Mouse (Mus musculus) thymus, adult 2 months (tissue): ENCODE data around the gene Gm44973.

Experiments used
- CTCF ChIP-seq: fragments of 200-500 bp; IDR thresholded peaks from 2 replicates; pipeline ENCODE4 v1.5.1; 2012; ENCODE audit warnings: mild to moderate bottlenecking, control low read depth, low read length, moderate library complexity, borderline replicate concordance; ENCODE audit not compliant: control insufficient read depth, poor library complexity, insufficient read depth; ENCODE audit errors: extremely low read depth
- POLR2A ChIP-seq: fragments of 200-500 bp; IDR thresholded peaks from 2 replicates; pipeline ENCODE4 v1.6.1; 2012; ENCODE audit warnings: mild to moderate bottlenecking, low read length, control low read depth, moderate library complexity; ENCODE audit not compliant: control insufficient read depth, poor library complexity, insufficient read depth; ENCODE audit errors: extremely low read depth

GRCm38 (mm10) chr7:5056651-5057263, 41.5 kb downstream of the Gm44973 start:
- TF ChIP-seq POLR2A = no peak
- TF ChIP-seq CTCF = no peak
